Mouse (Mus musculus) regulatory T cell (primary cell): ENCODE data around the gene 4930579G24Rik.

Experiments used
- in situ Hi-C: fragments of 300-600 bp; cut with MboI, MseI; formaldehyde crosslinking; loops from one replicate; pipeline ENCODE4 v1.15.1; 2025; ENCODE audit warnings: high pct_unique_total_duplicates

4930579G24Rik gene

DNA sequence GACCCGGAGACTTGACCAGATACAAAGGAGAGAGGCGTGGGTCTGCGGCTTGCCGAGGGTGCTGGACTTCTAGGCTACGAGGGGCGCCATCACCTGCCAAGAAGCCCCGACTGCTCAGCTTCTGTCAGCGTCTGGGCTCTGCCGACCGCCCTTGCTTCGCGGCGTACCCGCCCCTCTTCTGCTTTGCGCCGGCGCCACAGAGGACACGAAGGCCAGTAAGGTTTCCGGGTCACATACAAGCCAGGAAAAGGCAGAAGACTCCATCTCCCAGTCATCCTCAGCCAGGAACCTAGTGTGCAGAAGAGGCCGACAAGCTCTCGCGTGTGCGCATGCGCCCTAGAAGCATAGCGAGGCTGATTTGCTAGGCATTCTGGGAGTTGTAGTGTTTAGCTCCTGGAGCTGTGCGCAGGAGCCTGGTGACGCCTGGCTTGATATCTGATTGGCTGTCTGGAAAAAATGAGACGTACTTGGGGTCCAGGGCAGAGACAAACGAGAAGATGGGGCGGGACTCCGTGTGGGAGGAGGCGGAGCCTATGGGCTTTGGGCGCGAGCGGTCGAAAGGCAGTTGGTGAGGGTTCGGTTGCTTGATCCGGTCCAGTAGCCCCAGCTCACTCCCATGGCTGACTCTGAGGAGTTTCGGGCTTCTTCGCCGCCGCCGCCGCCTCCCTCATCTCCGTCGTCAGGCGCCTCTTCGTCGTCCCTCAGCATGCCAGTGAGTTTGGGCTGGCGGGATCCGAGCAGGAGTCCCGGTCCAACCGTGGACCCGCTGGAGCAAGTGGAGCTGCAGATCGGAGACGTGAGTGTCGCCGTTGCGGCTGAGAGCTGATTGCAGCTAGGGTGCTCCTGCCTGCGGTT, at the start of gene 4930579G24Rik:
Gene 4930579G24Rik, plus strand, starts transcription at position 519 of the 855 bp plus-strand sequence.
- in situ Hi-C loops, result no loop called here

DNA sequence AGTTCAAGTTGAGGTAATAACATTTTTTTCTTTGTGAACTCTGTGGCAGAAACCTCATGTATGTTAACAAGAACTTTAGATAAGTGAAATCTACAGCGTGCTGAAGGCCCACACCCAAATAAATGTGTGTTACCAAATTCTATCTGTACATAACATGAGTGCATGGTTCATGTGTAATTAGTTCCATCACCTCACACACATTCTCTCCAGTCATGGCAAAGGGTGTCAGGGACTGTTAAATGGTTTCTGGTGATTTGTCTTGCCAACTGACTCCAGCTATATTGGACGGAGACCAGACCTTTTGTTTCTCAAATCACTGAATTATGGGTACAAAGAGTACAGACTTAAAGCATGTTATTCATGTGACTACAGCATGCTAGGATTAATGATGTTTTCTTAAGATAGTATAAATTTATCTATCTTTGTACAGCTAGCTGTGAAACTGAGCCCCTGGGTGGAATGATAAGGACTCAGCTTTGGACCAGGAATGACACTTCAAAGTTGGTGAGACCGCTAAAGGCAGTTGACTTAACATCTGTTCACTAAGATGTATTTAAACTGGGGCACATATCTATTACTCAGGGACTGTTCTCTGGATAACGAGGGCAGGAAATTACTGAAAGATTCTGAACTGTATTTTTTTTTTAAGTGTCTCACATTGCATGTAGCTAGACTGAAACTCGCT, 48.8 kb upstream of the 4930579G24Rik start:
- in situ Hi-C loops, result loop anchor here (10.0 kb wide), 2 partner anchors 355 to 615 kb away; no protein-coding TSS in a partner anchor

DNA sequence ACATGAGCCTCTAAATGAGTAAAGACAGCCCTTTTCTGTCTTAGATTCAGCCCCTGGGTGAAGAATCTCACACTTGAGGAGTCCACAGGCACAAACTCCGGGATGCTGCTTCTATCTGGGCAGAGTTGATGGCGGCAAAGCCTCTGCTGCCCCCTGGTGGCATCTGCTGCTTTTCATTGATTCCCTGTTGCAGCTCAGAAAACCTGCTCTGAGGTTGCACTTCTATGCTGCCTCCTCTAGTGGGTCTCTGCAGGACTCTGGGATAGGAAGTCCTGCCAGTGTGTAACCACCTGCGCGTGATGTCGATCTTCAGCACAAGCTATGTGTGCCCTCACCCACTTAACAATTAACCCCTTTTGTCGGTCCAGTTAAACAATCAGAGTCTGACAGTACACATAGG, 42.1 kb upstream of the 4930579G24Rik start:
- in situ Hi-C loops, result loop anchor here (10.0 kb wide), 2 partner anchors 362 to 622 kb away; no protein-coding TSS in a partner anchor

DNA sequence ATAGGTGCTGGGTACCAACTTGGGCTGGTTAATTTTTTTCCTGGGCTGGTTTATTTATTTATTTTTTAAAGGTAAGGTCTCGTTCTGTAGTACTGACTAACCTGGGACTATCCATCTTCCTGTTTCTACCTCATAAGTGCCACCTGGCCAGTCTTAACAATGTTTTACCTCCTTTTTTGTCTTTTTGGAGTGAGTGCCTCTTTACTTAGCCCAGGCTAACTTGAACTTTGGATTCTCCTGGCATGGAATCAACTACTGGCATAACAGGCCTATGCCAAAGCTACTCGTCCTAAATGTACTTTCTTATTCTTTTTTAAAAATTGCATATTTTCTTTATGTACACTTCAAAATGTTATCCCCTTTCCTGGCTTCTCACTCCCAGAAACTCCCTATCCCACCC, 39.2 kb upstream of the 4930579G24Rik start:
- in situ Hi-C loops, result loop anchor here (10.0 kb wide), 3 partner anchors 365 to 625 kb away; no protein-coding TSS in a partner anchor

DNA sequence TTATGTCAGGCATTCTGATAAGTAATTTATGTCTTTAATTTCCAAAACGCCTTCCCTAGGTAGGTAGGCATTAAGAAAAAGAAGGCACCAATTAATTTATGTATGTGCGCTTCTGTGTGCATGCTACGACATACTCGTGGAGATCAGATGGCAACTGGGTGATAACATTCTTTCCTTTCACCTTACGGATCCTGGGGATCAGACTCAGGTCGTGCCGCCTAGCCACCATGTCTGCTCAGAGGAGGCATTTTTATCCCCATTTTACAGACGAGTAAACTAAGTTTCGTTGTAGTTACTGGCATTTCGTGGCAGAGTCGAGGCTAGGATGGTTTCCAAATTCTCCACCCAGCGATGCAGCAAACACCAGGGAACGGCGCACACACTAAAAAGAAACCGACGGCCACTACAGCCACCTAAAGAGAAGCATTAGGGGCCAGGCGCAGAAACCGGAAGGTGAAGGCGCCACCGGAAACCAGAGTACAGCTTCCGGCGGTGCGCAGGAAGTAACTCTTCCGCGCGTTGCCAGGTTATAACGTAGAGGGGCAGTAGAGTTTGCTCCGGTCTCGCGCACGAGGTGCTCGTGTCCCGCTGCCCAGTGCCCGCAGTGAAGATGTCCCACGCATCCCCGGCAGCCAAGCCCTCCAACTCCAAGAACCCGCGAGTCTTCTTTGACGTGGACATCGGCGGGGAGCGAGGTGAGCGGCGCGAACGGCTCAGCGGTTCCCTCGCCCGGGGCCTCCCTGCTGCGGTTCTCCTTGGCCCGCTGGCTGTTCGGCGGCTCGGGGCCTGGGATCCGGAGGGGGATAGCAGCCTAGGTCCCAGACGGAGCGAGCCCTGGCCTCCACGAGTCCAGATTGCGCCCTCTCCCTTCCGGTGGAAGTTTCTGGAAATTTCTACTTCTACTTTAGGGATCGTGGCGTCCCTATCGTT, 37.8 kb upstream of the 4930579G24Rik start, which contains the start of gene Ppid:
Gene Ppid, plus strand, starts transcription at position 480 of the 930 bp plus-strand sequence.
- in situ Hi-C loops, result loop anchor here (10.0 kb wide), 1 partner anchor 386 kb away; no protein-coding TSS in a partner anchor

DNA sequence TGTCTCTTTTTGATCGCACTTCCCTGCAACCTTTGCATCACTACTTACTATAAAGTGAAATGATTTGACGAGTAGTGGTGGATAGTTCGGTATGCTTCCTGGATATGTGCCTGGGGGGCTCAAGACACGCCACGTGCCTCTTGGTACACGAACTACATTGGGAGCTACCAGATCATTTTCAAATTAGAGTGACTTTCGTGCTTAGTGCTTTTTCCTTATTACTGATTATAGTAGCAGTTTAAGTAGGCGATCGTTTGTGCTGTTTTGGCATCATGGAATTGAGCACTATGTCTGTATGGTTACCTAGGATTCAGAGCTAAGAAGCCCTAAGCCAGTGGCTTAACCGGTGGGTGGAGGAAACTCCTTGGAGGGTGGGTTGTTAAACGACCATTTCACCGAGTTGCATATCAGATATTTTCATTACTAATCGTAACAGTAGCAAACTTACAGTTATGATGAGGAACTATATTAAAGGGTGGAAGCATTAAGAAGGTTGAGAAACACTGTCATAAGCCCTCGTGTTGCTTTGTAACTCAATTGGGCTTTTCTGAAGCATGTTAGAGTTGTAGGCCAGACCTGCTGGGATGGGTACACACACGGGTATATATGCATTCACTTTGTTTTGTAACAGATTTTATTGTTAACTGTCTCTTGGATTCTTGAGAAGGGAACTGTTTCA, 36.9 kb upstream of the 4930579G24Rik start:
- in situ Hi-C loops, result loop anchor here (10.0 kb wide), 1 partner anchor 387 kb away; no protein-coding TSS in a partner anchor

DNA sequence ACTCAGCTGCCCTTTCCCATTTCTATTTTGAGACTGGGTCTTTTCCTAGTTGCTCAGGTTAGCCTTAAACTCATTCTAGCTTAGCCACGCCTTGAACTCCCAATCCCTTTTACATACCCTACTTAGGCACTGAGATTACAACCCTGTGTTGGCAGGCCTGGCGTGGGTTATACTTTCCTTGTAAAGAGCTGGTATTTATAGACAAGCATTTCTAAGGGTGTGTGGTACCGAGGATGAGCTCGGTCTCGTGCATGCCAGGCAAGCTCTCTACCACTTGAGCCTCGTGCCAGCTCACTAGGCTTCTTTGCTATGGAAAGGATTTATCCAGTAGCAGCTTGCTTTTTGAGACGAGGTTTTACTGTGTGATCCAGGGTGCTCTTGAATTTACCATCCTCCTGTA, 33.4 kb upstream of the 4930579G24Rik start:
- in situ Hi-C loops, result loop anchor here (10.0 kb wide), 1 partner anchor 391 kb away; no protein-coding TSS in a partner anchor

DNA sequence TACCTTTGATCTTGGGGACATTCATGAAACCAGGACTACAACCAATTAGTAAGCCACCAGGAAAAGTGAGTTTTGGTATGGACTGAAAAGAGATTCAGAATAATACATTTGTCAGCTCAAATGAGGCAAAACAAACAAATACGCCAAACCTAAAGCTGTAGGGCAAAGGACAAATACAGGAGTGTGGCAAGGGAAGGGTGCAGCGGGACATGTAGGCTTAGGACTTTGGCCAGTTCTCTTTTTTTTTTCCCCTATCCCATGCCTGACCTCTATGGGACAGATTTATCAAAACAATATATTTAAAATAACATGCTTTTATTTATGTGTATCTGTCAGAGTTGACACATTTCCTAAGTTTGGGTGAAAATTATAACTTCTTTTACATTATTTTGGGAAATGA, 19.0 kb upstream of the 4930579G24Rik start:
- in situ Hi-C loops, result no loop called here

DNA sequence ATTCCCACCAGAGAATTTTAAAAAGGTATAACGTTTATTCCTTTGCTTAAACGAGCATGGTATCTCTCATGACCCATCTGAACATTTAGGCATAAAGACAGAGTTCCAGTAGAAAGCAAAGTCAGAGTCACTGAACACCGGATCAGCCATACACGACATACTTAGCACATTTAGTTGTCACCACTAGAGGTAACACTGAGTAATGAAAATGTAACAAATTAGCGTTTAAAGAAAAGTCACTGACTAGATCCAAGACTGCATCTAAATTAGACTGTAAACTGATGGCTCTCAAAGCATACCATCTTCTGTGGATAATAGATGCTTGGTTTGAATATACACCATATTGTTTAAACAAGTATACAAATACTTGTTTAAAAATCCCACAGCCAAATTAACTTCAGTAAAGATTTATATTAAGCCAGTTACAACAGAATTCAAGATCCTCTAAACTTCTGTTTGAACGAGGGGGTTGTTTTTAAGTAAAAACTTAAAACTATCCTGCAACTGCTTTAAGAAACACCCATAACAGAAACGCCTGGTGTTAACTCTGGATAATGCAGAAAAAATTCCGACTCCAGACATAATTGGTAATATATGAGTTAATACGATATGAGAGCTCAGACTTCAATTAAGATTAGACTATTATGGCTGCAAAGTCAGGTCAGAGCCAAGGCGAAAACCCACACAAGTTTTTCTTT, 1.2 kb upstream of the 4930579G24Rik start:
- in situ Hi-C loops, result no loop called here

DNA sequence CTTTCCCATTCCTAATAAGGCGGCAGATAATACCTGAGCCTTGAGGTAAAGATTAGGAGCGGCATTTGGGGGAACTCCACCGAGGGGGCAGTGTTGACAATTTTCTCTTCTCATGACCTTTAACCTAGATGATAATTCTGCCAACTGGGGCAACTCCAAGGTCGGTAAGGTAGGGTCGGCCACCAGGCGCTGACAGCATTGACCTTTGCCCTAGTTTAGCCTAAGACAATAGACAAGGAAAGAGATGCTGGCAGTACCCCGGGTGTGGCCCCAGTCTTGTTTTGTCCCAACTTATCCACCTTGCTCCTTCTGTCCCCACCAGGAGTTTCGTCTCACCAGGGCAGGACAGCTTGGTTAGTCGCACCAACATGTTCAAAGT, 708 bp upstream of the 4930579G24Rik start:
- in situ Hi-C loops, result no loop called here

DNA sequence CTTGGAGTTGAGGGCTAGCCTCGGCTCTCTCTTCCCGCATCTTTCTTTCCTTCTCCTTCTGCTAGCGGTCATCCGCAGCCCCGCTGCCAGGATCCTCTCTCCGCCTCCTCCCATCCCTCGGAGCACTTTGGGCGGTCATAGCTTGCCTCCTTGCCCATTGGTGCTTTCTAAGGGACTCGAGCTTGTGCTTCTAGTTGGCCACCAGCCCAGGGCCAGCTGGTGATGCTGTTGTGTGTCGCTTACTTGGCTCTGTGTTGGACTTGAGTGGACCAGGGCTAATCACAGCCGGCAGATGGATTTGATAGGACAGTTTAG, 494 bp downstream of the 4930579G24Rik start, which contains the start of gene Etfdh:
Gene Etfdh, minus strand, starts transcription at position 85 of the 315 bp plus-strand sequence.
- in situ Hi-C loops, result no loop called here

DNA sequence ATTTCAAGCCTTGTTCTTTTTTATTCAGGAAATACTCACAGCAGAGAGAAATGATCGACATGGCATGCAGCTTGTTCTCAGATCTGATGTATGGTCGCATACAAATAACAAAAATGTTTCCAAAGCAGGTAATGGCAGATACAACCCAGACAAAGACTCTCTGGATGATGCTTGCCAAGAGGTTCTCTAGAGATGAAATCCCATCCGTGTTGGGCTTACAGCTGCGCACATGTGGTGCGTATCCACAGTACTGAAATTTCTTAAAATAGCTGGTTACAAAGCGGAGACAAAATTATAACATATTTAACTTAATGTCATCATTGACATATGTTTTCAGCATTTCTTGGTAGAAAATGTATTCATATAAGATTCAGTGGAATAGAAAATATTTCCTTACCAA, 23.2 kb downstream of the 4930579G24Rik start:
- in situ Hi-C loops, result no loop called here

DNA sequence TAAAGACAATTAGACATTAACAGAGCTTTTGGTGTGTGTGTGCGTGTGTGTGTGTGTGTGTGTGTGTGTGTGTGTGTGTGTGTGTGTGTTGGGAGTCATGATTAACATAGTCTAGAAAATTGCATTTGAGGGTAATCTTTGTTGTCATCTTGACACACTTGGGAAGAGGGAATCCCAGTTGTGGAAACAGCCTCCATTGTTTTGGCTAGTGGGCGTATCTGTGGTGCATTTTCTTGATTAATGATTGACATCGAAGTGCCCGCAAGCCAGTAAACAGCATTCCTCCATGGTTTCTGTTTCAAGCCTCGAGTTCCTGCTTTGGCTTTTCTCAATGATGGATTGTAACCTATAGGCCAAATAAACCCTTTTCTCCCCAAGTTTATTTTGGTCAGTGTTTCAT, 27.8 kb downstream of the 4930579G24Rik start:
- in situ Hi-C loops, result no loop called here

DNA sequence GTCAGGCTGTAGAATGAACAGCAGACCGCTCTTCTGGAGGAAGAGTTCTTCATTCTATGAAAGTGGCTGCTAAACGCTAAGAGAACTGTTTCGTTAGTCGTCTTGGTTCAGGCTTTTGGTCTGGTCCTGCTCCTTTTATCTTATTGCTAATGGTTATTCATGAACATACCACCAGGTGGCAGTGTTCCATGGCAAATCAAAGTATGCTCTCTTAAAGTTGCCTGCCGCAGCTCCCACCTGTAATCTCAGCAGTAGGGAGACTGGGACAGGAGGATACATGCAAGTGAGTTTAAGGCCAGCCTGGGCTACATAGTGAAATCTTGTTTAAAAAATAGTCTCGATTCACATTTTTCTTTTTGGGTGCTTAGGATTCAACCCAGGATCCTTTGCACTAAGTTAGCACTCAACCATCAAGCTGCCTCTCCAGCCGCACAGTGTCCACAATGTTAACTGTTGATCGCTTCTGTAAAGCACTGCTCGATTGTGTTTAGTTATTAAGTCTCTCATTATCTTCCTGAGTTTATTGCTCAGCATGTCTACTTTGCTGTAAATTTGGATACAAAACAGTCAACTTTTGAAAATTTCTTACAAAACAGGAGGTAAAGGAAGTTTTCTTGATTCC, 36.0 kb downstream of the 4930579G24Rik start:
- in situ Hi-C loops, result loop anchor here (5.0 kb wide), 1 partner anchor 142 kb away; no protein-coding TSS in a partner anchor

DNA sequence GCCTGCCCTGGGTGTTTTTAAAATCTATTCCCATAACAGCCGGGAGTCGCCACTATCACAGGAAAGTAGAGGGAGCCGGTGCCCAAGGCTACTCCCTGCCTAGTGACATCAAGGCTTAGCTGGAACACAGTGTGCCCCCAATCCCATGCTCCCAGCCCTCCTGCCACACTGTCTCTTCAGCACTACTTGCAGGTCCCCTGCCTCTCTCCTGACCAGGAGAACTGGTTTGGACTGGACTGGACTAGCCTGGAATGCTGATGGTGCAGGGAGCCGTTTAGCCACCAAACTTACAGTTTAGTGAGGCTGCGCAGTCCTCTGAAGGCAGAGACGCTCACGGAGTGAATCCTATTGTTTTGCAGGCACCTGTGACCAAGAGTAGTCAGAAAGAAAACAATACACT, 41.7 kb downstream of the 4930579G24Rik start:
- in situ Hi-C loops, result no loop called here

DNA sequence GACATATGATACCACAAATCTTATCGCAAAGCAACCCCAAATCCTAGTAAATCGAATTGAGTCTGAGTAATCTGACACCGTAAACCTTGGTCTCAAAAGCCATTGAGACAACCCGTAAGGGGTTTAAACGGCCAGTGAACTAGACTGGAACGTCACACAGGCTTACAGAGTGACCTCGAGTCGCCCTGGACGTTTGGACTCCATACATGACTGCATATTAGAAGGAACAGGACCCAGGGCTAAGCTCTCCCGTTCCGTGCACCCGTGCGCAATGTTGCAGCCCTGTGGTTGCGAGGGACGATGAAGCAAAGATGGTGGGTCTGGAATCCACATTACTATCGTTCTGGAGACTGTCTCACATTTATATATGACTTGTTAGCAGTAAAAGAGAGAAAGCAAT, 43.3 kb downstream of the 4930579G24Rik start:
- in situ Hi-C loops, result no loop called here

DNA sequence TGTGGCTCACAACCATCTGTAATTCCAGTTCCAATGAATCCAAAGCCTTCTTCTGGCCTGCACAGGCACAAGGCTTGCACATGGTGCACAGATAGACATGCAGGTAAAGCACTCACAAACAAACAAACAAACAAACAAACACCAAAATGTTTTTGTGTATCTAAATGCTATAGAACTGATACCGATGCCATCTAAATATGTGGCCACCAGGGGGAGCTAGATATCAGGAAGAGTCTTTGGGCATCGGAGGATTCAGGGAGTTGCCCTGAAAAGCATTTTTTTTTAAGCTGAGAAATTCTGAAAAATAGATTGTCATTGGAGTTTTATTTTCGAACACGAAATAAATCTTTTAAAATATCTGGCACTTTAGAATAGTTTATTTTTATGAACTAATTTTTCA, 44.2 kb downstream of the 4930579G24Rik start:
- in situ Hi-C loops, result no loop called here

DNA sequence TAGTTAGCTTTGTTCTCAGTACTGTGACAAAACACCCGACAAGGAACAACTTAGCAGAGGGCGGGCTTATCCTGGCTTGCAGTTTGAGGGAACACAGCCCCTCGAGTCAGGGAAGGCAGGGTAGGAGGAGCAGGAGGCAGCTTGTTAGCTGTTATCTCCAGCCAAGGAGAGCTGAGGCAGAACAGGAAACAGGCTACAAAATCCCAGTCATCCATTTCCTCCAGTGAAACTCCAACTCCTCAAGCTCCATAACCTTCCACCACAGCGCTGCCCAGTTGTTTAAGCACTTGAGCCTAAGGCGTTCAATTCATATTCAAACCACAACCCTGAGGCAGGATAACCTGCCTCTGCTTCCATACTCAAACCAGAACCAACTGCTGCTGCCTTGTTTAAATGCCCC, 45.8 kb downstream of the 4930579G24Rik start:
- in situ Hi-C loops, result no loop called here

DNA sequence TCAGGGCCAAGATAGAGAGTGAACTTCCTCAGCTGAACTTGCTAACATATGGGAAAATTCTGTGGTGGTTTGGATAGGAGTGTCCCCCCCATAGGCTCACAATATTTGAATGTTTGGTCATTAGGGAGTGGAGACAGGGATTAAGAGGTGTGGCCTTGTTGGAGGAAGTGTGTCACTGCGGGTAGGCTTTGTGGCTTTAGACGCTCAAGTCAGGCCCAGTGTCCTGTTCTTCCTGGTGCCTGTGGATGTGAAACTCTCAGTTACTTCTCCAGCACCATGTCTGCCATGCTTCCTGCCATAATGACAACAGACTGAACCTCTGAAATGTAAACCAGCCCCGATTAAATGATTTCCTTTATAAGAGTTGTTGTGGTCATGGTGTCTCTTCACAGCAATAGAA, 47.5 kb downstream of the 4930579G24Rik start:
- in situ Hi-C loops, result no loop called here
